Mouse (Mus musculus) layer of hippocampus, adult 9-10 months (tissue): ENCODE data around the gene Slc25a10.
A peak's percentile ranks its signal among the peaks of the same experiment; 100 is the strongest.

Experiments used
- DNase-seq: peaks from one replicate; pipeline ENCODE4 v3.0.0; 2022; ENCODE audit warnings: low spot score

Slc25a10 gene

DNA sequence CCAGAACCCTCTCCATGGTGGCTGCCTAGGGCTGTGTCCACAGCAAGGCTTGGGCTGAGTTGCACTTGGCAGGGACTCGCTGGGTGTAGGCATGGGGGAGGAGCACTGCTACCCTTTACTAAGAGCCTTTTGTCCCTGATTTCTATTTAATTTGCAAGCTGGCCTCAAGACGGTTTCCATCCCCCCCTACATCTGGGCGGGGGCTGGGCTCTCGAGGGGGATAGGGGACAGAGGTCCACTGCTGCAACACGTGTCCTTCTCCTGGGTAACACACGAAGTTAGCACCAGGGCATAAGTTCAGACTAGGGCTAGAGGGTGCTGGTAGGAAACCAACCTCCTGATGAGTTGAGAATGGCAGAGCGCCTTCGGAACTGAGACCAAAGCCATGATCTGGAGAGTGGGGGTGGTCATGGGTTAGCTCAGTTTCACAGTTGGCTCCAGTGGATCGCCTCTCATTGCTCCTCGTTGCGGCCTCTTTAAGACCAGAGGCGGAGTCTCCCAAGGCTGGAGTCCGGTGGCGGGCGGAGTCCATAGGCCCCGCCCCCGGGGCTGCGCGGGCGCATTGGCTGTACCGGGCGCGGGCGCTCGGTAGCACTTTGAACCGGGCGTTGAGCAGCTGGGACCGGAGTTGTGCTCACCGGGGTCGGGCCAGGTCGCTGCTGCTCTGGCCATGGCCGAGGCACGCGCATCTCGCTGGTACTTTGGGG lies at the start of gene Slc25a10:
Gene Slc25a10, plus strand, starts transcription at position 524 of the 707 bp plus-strand sequence.
- peak; percentile 69 for DNase-seq

DNA sequence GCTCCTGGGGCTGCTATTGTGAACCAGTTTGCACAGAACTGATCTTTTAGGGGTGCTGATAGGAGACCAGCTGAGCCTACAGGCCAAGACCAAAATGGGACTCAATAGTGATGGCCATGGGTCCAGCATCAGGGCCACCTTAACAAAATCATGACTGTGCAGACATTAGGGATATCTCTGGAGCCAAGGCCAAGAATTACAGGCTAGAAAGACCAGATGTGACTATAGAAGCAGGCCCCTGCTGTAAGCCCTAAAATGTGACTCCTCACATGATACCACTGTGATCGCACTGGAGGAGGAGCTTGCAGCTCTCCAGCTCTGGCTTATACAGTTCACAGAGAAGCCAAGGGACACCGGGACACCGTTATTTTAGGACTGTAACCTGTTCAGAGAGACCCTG lies 49.3 kb upstream of the Slc25a10 start, which contains the start of gene Tspan10:
Gene Tspan10, plus strand, starts transcription at position 301 of the 400 bp plus-strand sequence.
- no peak for DNase-seq

DNA sequence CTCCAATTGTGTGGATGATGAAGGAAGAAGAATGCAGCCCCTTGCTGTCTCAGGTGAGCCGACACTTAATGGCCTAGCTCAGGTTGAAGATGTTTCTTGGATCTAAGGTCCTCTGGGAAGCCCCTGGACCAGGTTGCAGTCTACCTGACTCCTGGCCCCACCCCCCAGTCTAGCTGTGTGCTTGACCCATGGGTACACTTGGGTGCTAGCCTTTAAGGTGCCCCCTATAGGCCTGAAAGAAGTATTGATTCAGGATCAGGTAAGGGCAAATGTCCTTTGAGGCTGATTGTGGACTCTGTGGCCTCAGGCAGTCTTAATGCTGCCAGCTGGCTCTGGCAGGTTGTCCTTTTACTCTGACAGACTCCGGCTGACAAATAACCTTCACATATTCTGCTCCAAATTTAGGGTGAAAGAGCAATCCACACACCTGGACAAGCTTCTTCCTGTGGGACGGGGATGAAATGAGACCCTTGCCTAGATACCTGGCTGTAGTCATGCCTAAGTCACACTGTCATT lies 48.8 kb upstream of the Slc25a10 start:
- no peak for DNase-seq

DNA sequence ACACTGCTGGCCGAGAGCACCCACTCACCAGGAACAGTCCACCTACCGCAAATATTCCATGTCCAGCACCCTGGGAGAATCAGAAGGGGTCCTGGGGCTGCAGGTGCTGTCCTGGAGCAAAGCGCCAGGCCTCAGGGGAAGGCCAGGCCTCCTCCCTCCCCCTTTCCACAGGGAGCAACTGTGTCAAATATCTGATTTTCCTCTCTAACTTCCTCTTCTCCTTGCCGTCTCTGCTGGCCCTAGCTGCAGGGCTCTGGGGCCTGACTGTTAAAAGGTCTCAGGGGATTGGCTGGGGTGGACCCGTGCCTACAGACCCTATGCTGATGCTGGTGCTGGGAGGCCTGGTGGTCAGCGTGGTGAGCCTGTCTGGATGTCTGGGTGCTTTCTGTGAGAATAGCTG lies 47.5 kb upstream of the Slc25a10 start:
- no peak for DNase-seq

DNA sequence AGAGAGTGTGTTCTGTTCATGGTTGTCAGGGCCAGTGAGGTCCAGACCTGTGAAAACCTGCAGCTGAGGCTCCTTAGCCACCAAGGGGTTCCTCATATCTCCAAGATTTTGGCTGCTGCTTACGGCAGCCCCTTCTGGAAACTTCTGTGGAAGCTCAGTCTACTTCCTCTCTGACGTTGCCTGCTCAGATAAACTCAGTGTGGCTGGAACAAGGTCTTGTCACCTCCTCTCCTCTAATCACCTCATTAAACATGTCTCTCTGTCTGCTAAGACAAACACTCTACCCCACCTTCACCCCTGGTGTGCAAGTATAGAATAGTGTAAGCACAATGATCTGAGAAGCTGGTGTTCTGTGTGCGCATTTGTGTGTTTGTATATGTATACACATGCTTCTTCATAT lies 46.2 kb upstream of the Slc25a10 start:
- no peak for DNase-seq

DNA sequence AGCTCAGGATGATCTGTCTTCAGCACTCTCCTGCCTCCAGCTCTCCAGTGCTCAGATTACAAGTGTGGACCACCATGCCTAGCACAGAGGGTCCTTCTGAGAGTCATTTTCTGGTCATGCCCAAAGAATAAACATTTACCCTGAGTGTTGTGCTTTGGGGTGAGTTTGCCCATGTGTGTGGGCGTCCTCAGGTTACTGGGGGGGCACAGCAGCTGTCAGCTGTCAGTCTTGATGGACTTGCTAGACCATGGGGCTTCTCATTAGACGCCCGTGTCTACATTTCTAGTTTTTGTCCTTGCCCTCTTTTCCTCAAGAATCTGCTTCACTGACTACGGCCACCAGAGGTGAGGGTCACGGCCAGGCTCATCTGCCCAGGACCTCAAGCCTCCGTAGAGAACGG lies 44.5 kb upstream of the Slc25a10 start:
- no peak for DNase-seq

DNA sequence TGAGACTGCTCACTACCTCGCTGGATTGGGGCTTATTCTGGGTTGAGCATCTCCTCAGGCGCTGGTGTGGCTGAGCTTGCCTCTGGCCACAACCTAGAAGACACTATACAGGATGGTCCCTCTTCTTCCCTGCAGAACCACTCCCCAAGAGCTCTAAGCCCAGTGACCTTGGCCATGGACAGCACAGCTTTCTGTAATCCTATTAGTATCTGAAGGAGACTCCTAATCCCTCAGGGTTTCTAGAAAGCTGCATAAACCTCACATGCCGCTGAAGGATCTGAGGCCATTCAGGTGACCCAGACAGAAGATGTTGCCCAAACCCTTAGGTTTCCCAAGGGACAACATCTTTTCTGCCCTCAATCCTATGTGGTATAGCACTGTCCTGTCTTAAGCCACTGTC lies 39.4 kb upstream of the Slc25a10 start:
- DNase-seq: no peak

DNA sequence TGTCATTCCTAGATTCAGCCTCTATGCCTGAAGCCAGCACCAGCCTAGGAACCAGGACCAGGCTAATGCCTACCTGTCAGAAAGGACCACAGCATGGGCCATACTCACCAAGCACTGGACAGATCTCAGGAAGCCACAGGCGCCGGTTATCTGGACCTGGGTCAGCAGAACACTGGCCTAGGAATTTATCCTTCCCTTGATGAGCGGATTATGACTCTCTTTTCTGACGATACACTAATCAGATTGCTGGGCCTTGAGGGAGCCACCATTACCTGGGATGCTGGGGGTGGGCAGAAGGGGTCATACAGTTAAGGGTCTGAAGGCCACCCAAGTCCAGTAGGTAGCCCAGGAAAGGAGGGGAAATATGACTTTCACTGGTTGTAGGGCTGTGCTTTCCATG lies 38.3 kb upstream of the Slc25a10 start, which contains the start of gene Pde6g:
Gene Pde6g, minus strand, starts transcription at position 195 of the 400 bp plus-strand sequence.
- DNase-seq: no peak

DNA sequence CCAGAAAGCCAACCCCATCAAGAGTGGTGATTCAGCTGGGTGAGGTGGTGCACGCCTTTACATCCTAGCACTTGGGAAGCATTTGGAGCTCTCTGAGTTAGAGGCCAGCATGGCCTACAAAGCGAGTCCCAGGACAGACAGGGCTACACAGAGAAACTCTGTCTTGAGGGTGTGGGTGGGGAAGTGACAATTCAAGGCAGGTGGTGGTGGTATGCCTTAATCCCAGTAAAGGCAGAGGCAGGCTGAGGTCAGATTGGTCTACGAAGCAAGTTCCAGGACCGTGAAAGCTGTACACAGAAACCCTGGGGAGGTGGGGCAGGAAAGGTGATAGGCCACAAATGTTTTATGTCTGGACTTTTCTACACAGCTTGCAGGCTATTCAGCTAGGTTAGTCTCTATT lies 36.7 kb upstream of the Slc25a10 start:
- no peak for DNase-seq

DNA sequence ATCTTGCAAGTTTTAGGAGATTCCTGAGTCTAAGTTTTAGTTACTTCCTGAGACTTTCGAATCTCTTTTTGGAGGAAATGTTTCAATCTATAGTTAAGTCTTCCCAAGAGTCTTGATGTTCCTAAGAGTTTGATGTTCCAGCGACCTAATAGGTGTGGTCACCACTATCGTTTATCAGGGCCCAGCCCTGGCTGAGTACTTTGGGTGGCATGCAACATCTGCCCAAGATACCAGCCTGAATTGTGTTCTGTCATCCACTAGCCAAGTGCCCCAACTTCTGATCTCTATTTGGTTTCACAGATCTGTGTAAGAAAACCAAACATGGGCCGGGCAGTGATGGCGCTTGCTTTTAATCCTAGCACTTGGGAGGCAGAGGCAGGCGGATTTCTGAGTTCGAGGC lies 36.2 kb upstream of the Slc25a10 start:
- DNase-seq: no peak

DNA sequence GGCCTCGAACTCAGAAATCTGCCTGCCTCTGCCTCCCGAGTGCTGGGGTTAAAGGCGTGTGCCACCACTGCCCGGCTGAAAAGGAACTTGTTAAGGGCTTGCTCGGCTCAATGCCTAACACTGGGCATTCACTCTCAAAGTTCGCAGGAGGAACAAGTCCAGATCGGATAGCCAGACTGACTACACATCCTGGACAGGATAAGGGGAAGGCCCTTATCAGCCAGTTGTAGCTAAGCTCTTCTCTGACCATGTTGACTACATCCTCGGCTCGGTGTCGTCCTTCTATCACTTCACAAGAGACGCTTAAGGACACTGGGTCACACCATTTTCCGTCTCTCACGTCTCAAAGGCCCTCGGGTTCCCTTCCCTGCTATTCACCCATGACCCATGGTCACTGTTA lies 34.3 kb upstream of the Slc25a10 start:
- DNase-seq: no peak

DNA sequence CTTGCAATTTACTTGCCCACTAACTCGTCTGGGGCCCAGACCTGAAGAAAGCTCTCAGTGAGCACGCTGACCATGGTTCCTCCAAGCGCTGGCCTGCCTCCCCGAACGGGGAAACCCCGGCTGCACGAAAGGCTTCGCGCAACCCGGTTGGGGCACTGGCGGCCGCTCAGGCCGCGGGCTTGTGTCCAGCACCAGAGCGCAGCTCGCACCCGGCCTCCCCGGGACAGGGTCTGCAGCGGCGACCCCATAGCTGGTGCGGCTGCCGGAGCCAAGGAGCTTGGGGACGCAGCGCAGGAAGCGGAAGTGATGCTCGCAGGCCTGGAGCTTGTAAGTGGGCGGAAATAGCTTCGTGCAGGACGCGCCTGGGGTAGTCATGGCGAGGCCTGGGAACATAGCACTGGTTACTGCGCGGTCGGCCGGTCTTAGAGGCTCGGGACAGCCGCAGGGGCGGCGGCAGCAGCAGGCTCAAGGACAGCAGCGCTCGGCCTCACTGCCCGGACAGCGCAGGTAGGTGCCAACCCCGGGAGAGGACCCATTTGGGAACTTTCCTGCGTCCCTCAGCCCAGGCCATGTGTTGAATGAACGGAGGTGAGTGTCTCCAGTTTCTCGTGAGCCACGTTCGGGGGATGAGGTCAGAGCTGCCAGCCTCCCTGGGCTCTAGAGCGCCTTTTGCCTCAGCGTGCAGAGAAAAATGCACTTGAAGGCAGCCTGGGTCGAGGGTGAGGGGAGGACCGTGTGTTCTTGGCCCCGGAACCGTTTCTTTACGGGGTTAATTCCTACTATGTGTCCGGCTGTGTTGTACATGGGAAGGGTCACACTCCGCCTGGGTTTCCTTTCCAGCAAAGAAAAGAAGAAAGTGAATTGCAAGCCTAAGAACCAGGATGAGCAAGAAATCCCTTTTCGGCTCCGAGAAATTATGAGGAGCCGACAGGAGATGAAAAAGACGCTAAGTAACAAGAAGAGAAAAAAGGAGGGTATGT lies 33.6 kb upstream of the Slc25a10 start, which contains the start of the genes Oxld1 and Ccdc137:
Gene Oxld1, minus strand, starts transcription at position 297 of the 980 bp plus-strand sequence.
Gene Ccdc137, plus strand, starts transcription at position 344 of the 980 bp plus-strand sequence.
- DNase-seq: no peak

DNA sequence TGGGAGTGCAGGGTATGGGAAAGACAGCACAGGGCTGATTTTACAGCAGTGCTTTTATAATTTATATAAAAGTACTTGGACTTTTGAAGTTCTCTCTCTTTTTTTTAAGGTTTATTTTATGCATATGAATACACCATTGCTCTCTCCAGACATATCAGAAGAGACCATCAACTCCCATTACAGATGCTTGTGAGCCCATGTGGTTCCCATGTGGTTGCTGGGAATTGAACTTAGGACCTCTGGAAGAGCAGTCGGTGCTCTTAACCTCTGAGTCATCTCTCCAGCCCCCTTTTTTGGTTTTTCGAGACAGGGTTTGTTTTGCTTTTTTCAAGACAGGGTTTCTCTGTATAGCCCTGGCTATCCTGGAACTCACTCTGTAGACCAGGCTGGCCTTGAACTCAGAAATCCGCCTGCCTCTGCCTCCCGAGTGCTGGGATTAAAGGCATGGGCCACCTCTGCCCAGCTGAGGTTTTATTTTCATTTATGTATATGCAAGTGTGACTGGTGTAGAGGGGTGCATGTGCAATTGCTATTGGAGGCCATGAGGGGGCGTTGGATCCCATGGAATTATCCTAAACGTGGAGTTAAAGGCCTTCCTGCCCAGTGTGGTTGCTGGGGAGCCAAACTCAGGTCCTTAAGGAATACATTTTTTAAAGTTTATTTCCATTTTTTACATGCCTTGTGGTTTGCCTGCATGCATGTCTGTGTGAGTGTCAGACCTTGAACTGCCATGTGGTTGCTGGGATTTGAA lies 32.6 kb upstream of the Slc25a10 start:
- DNase-seq: no peak

DNA sequence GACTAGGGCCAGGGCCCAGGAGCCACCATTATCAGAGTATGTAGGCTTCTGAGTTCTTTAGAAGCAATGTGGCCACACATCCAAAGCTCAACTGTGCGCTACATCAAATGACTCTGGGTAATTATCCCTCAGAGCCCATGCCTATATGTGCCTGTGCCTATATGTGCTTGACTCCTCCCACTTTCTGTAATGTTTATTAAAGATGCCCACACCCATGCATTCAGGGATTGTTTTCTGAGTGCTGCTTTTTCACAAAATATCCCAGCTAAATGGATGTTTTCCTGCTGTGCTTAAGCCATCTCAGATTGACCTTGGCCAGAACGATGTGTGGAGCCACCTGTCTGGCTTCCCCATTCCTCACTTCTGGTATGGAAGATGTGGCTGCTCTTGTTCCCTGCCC lies 28.1 kb upstream of the Slc25a10 start:
- no peak for DNase-seq

DNA sequence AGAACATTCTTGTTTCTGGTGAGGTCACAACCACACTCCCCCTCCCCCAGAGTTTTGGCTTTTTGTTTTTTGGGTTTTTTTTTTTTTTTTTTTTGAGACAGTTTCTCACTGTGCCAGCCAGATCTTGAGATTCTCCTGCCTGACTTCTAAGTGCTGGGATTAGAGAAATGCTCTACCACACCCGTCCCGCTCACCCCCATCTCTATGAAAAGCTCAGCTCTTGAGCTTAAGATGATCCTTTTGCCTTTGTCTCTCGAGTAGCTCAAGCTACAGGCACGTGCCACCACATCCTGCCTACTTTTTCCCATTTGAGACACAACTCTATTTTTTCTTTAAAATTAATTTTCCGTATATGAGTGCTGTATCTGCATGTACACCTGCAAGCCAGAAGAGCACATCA lies 27.3 kb upstream of the Slc25a10 start:
- no peak for DNase-seq

DNA sequence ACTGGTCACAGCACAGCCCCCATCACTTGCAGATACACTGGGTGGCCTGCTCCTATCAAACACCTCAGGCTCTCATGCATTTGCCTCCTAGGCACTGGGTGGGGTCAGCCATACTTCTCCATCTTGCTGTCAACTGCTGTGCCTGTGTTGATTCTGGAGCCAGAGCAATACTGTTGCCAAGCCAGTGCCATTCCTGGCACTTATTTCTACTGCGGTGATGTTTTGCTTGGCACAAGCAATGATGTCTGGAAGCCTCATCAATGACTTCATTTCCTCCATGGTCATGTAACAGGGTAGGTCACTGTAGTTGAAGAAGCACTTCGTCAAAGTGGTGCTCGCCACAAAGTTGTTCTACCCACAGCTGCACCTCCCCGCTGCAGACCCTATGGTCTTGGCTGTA lies 26.1 kb upstream of the Slc25a10 start:
- no peak for DNase-seq

DNA sequence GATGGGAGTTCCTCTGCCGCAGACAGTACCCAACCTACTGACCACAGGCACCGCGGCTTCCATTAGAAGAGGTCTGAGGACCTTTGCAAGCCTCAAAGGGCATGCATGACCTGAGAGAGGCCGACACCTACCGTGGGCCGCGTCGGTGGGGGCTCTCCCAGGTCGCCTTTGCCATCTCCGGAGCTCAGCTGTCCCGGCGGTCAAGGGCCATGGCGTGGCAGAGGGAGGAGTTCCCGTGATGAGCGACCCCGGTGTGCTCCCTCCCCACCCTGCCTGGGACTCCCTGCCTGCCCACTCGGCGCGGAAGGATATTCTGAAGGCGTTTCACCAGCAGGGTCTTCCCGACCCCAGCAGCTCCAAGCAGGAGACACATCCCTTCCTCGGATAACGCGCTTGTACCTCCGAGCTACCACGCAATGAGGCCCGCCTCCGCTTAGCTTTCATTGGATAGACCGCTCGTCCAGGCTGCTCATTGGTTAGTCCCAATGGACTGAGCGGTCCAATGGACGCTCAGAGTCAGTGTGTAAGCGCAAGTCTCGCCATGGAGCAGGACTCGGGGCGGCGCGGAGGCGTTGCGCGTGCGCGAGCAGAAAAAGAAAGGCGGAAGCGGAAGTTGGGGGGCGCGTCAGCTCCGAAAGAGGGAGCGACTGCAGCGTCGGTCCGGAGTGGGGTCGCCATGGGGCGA lies 24.4 kb upstream of the Slc25a10 start, which contains the start of gene Arl16:
Gene Arl16, minus strand, starts transcription at position 557 of the 685 bp plus-strand sequence.
- peak; percentile 84 for DNase-seq

DNA sequence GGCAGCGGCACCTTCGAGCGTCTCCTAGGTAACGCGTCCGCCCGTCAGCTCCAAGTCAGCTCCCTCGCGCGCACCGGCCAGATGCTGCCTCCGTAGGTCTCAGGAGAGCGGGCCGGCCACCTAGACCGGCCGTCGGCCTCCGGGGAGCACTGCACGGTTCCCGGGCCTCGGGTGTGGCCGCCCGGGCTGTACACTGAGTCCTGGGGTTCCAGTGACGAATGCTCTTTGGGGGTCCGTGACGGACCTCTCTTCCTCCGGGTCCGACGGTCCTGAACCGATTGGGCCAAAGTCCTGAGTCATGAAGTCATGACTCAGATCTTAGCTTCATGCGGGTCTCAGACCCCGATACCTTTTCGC lies 23.9 kb upstream of the Slc25a10 start:
- no peak for DNase-seq

DNA sequence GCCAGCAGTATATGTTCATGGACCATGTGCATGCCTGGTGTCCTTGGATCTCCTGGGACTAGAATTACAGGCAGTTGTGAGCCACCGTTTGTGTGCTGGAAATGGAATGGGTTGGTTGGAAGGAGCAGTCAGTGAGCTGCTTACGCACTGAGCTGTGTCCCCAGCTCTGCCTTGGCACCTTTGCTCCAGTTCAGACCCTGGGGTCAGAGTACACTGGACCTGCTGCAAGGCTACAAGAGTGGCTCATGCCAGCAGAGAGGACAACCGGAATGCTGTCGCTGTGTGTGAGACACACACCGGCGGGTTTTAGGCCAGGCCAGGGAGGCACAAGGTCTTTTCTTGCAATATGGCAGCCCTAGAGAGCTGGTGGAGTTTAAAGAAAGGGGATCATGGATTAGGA lies 19.6 kb upstream of the Slc25a10 start:
- DNase-seq: no peak

DNA sequence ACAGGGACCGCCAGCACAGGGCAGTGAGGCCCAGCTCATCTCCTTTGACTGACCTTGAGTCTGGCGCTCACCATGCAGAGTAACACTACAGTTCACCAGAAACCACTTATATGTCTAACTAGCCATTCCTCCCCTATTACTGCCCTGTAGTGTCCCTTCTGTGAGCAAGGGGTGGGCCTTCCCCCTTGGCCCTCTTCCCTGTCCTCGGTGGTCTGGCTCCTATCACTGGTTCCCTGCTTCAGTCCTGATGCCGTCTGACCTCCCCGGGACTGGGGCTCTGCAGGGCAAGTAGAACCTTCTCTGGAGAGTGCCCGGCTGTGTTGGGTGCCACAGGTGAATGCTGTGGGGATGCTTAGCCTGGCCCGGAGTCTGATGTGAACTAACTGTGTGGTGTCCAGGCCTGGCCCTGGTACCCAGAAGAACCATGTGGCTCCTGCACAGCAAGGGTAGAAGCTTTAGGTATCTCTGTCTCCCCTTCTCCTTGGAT lies 8.1 kb upstream of the Slc25a10 start:
- no peak for DNase-seq
